Mouse (Mus musculus) megakaryocyte progenitor cell, adult 5-6 weeks (primary cell): Measurements from ENCODE around the gene Mxd1. TPM values are rescaled to one million over a fixed set of nuclear protein-coding genes. Genes with fewer than 3 reads are reported as not detected.
A peak's percentile ranks its signal among the peaks of the same experiment; 100 is the strongest.

ENCODE experiments used
- ATAC-seq: replicated peaks from 2 replicates; pipeline ENCODE4 v1.8.0; 2016; ENCODE audit warnings: mild to moderate bottlenecking, moderate TSS enrichment, inconsistent platforms; ENCODE audit not compliant: poor library complexity
- total RNA-seq, 2 experiments: library from RNA; stranded (forward) in 1 of 2; stranded (reverse) in 1 of 2; fragments of 157-497, 149-512 nt in 1 of 2; fragments of 200-1000 nt in 1 of 2; gene quantifications; 2 replicates each; pipeline versions ENCODE4 v1.2.3 to v1.2.4; 2015 to 2017

Mxd1 gene
- total RNA-seq (2015), result 17.6 and 19.4 TPM in 2 replicates
- 17.6 and 18.1 TPM in 2 replicates for total RNA-seq (2017)

DNA sequence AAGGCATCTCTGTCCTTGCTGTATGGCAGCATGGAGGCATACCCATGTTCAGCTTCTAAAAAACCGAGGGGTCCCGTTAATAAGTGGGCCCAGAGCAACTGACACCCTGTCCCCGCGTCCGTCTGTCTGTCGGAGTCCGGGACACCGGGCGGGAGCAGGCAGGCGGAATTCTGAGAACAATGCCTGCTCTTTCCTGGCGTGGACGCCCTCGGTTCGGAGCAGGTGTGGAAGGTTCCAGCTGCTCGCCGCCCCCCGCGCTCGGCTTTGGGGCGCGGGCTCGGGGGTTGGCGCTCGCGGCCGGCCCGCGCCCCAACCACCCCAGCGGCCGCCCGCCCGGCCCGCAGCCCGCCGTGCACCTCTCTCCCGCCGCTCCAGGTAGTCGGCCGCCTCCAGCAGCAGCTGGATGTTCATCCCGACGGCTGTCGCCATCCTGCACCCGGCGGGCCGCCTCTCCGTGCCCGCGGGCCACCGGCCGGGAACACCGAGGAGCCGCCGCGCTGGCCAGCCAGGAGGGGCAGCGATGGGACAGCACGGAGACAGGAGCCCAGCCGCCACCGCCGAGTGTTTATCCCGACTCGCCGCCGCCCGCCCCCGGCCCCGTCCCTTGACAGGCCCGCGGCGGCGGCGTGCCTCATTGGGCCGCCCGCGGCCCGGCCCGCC is at the start of gene Mxd1:
TSS of gene Mxd1 (minus strand) at position 582 of the 660 bp plus-strand sequence.
- no peak for ATAC-seq

DNA sequence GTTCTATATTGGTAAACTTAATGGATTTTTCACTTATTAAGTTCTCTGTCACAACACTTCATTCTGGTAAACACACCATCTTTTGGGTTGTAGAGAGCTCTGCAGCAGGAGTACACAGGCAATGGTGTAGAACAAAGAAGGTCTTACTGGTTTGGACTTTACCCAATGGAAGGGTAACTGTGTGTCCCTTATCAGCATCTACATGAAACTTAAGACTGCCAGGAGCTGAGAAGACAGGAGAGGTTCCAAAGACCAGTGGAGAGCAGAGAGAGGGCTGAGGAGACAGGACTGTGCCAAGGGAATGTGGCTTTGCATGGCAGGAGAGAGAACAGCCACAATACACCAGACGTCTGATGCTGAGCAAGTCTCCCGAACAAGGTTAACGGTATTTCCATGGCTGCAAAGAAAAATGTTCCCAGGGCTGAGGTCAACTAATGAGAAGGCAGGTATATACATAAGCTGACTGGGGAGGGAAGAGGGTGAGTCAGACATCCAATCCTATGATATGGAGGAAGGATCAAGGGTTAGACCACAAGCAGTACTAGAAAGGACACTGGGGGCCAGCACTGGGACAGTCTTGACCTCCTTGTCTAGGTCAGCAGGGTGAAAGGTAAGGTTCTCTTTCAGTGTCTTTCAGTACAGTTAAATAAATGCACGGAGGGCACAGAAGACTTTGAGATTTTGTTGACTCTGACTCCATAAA is 39.3 kb upstream of the Mxd1 start:
- ATAC-seq, result no peak

DNA sequence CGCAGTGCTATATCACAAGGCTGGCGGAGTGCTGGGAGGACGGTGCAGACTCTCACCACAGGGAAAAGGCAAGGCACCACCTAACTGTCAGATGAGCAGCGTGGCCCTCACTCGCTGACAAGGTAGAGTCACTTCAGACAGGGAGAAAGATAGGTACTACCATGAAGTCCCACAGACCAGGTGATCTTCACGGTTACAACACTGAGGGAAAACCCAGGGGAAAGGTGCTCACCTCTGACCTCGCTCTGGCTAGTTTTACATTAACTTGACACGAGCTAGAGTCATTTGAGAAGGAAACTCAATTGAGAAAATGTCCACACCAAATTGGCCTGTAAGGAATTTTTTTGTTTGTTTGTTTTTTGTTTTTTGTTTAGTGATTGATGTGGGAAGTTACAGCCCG is 33.6 kb upstream of the Mxd1 start:
- no peak for ATAC-seq

DNA sequence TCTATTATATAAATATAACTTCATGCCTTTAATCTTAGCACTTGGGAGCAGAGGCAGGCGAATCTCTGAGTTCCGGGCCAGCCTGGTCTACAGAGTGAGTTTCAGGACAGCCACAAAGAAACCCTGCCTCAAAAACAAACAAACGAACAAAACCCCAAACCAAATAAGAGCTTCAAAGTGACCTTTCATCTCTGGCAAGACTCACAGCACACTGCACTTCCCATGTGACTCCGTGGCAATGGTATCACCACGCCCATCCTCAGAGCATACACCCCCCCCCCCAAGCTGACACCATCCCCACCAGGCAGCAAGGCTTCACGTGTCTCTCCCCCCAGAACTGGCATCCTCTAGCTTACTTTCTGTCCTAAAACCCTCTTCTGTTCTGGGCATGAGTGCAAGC is 28.9 kb upstream of the Mxd1 start:
- no peak for ATAC-seq

DNA sequence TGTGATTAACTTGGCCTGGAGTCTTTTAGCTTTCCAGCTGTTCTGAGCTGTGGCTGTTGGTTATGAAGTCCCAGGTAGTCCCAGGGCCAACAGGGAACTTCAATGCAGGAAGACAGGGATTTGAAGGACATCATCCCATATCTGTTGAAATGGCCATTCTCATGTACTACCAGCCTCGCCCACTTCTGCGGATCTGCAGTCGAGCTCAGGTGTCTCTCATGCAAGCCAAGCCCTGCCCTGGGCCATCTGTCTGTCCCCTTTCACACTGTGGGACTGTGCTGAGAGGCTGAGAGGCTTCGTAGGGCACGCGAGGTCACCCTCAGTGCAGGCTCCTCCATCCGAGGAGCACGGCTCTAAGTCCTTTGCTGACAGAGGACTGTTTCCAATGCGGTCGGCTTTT is 27.3 kb upstream of the Mxd1 start:
- no peak for ATAC-seq

DNA sequence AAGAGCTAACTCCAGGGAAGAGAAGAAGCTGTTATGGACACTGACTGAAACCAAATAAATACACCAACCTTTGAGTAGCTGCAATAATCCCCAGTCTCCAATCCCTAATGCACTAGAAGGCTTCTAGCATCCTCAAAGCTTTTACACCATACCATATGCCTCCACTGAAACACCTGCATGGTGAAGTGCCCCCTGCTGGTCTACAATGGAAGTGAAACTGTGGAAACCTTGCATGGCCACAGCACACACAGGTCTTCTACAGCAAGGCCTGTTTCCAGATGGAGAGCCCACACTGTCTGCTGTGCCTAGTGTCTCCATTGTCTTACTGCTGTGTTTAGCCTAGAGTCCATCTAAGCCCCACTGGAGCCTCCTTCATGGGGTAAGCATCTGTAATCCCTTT is 25.5 kb upstream of the Mxd1 start:
- peak; percentile 90 for ATAC-seq

DNA sequence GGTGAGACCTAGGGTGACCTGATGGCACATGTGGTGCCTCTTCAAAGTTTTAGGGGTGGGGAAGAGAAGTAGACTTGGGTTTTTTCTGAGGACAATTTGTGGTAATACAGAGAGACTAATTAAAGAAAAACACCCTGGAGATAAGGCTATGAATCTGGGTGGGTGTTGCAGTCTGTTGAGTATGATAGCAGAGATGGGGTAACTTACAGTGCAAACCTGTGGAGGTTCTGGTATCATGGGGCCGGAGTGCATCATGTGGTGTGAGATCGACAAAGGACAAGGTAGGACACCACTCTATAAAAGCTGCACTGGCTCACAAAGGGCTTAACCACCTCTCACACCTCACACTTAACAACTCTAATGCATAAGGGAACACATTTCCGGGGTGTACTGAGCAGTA is 20.7 kb upstream of the Mxd1 start:
- ATAC-seq, result peak; percentile 67

DNA sequence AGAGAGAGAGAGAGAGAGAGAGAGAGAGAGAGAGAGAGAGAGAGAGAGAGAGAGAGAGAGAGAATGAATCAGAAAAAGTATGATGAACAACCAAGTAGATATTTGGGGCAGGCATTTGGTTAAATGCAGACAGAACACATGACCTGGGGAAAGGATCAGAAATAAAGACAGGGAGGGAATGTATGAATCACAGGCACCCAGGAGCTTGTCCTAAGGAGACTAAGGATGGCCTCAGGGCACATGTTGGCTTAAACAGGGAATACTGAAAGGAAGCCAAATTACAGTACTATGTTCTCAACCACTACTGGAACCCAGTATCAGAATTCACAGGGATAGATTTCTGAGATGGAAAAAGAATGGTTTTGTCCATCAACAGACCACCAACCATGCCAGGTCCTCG is 18.0 kb upstream of the Mxd1 start:
- no peak for ATAC-seq

DNA sequence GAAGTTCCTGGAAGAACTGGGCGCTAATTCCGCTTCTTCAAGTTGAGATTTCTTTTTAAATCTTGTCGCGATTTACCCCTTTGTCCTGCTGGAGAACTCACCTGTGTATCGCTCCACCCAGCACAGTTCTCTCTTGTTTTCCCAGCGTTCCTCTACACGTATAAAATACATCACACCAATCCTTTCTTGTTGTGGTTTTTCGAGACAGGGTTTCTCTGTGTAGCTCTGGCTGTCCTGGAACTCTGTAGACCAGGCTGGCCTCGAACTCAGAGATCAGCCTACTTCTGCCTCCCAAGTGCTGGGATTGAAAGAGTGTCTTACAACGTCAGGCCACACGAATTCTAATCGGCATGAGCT is 15.7 kb upstream of the Mxd1 start:
- no peak for ATAC-seq

DNA sequence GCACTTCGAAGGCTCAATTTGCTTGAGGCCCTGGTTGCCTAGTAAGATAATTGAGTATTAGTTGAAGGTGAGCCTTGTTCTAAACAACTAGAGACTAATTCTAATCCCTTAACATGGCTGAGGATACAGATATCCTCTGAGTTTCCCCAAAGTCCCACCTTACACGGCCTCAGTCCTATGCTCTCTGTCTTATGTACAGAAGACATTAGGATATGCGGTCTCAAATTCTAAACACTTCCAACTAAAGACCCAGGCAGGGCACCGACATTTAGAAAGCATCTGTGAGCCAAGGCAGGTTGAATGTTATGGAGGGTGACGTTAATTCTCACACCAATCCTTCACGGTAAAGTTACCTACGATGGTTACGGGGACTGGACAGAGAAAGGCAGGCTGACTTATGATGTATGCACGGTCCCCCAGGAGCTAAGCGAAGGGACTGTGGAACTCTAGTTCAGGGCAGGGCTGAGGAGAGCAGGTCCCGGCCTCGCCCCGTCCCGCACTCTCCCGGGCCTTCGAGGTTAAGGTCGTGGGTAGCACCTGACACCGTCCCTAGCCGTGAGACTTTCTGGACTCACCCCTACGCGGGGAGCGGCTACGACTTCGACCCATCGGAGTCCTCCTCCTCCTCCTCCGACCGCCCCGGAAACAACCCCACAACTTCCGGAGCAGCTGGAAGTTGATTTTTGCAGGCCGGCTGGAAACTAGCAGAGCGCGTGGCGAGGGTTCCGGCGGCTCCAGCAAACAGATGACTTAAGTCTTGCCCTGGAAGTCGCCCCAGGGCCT is 15.1 kb upstream of the Mxd1 start, which contains the start of gene Snrnp27:
TSS of gene Snrnp27 (minus strand) at position 651 of the 783 bp plus-strand sequence.
- ATAC-seq, result peak; percentile 99

DNA sequence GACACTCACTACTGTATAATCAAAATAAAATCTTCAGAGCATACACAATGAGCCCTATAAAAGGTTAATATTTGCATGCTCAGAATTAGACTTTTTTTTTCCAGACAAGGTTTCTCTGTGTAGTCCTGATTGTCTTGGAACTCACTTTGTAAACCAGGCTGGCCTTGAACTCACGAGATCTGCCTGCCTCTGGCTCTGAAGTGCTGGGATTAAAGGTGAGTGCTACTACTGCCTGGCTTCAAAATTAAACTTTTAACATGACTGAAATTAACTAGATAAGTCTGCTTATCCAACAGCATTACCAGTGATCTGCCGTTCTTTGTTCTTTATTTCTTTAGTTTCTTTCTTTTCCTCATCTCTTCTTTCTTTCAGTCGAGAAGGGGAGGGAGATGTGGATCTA is 12.3 kb upstream of the Mxd1 start:
- no peak for ATAC-seq

DNA sequence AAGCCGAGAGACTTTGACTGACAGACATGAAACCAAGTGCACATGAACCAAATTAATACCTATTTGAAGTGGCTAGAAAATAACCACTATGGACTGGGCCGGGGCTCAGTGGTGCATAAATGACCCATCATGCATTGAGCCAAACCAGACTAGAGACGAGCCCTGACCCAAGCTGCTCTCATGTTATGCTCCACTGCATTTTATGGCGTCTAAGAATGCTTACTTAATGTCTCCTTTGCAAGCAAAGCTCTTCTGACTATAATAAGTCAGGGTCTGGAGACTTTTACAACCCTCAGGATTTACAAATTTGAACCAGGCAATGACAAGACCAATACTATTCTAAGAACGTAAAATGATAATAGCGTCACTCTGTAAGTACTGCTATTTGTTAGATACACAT is 9.4 kb upstream of the Mxd1 start:
- ATAC-seq, result no peak

DNA sequence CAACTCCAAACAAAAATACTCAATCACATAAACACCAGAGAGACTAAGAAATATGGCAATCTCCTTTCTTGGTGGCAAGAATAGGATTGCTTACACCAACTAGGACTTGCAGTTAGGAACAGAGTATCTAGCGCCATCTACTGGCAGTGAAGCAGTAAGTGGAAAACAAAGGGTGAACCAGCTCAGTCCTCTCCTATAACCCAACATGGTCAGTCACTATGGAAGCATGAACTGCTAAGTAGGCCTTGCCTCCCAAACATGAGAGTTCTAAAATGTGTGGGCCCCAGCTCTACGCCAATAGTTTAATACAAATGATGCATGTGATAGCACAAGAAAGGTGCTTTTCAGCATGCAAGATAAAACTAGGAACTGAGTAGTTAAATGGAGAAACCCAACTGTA is 1.9 kb upstream of the Mxd1 start:
- ATAC-seq, result peak; percentile 43

DNA sequence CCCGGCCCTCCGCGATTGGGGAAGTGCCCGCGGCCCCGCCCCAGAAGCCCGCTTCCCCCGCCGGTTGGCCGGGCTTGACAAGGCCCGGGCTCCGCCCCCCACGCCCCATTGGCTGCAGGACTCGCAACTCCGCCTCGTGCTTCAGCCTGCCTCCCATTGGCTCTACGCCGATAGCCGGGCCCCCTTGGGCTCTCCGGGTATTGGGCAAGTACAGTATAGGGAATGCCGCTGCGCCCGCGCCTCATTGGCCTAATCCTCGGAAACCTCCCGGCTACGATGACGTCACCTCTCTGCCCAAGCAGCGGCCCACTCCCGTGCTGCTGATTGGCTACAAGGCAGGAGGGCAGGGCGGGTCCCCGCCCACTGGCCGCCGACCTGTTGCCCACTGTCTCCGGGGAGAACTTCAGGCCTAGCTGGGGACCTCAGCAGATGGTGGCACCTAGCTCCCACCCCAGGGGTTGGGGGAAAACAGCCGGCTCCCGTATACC is 323 bp upstream of the Mxd1 start:
- ATAC-seq, result peak; percentile 87

DNA sequence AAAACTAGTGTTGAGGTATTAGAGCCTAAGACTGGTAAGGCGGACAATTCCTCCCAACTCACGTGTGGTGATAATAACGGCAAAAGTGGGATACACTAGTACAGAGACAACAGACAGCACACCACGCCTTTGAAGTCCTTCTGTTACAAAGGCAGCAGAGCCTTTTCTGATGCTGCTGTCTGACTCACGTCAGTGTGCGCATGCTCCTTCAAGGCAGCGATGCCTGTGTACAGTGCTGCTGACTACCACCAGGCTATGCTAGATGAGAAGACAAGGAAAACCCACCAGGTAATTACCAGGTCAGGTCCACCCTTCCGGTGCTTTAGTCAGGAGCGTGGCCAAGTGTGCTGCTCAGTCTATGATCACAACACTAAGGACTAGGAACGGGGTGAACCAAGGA is 1.9 kb downstream of the Mxd1 start:
- no peak for ATAC-seq

DNA sequence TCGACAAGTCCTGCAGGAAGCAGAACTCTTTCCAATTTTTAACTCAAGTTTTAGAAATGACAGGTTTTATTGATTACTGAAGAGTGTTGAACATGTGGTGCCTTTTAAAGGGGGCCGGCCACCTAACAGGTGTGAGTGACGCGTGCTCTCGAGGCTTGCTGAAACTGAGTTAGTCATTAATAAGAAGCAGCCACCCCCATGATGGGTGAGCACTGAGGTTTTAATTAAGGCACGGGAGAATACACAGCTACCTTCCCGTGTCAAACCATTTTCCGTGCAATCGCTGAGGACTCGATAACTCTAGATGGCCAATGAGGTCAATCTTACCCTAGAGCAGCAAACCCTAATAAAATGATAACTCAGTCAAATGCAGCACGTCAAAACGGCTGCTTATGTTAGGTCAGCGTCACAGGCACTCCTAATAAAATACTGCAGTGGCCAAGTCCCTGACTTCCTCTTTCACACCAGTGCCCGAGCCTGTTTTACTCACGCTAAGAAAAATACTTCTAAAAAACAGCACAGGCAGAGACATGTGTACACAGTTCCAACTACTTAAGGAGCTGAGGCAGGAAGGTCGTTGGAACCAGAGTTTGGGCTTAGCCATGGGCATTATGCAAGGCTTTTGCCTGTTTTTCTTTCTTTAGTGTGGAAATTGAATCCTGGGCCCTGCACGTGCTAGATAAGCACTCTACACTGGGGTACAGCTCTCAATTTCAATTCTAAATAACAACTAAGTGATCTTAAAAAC is 3.2 kb downstream of the Mxd1 start:
- ATAC-seq, result no peak

DNA sequence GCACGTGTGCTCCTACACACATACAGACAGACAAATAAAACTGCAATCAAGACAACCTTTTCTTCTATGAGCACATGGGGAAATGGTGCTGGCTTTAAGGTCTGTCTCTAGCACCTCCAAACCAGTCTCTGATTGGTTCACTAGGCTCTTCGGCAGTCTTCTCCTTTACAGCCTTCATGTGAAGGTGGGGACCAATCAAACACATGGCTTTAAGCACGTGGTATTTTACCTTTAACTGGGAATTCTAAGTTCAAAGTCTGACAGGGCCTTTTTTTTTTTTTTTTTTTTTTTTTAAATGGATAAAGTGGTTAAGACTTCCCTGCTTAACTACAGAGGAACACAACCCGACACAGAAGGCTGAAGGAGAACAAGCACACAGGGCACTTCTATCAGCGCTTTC is 3.9 kb downstream of the Mxd1 start:
- no peak for ATAC-seq

DNA sequence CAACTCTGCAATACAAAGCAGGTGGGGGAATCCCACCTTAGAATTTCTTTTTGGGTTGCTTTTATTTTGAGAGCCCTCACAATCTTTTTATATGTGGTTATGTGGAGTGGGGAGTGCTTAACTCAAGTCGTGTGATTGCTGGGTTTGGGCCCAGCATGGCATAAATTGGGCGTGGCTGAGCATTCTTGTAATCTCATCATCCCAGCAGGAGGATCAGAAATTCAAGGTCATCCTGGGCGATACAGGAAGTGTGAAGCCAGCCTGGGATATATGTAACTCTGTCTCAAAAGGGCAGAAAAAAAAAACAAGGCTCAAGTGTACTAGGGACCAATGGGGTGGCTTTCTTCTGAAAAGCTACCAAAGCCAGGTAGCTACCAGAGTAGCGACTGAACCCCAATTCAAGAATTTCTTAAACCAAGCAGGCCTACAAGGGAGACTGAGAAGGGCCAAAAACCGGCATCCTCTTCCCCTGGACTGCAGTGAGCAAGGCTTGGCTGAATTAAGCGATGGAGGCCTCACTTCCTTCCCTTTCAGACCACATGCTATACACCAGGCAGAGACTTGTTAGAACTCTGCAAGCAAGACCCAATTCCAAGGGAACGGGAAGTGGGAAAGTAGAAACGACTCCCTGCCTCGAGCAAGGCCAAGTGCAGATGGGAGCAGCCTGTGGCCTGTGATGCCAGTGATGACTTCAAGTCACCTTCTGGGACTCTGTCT is 8.6 kb downstream of the Mxd1 start:
- ATAC-seq, result peak; percentile 89

DNA sequence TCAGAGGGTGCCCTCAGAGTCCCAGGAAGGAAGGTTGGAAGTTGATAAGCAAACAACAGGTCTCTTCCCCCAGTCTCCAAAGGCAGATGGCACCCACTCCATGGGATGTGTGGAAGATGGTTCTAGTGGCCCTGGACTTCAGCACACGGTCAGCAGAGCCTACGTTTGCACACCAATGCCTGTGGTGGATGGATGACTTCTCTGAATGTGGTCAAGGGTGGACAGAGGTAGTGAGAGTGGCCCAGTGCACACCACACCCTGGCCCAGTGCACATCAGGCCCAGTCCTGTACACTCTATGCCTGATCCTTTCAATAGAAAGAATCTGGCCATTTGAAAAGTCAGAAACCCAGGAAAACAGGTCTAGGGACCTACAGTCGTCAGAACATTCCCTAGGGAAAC is 10.5 kb downstream of the Mxd1 start:
- no peak for ATAC-seq

DNA sequence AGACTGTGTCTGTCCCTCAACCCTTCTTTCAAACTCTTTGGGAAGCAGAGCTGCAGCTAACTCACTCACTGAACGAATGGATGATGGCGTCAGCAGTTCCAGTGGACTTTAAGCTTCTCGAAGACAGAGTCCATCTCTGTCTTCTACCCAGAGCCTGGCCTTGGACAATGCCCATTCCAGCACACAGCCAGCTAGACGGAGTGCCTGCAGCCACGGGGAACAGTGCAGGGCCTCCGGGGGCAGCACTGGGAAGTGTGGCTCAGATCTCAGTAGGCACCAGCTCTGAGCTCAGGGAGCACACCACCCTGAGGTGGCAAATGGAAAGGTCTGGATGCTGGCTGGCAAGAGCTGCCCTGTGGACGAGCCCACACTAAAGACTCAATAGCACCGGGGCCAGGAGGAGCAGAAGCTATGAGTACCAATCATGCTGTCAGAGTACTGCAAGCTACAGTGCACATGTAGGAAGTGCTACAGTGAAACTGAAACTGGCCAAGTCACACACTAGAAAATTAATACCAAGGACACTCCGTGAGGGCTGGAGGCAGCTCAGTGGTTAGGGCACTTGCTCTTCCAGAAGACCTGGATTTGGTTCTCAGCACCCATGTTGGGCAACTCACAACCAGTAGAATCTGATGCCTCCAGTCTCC is 14.6 kb downstream of the Mxd1 start:
- ATAC-seq, result peak; percentile 60
